Mouse (Mus musculus) heart, adult 2 months (tissue): ENCODE data around the gene Bend3. TPM values are rescaled to one million over a fixed set of nuclear protein-coding genes. Genes with fewer than 3 reads are reported as not detected.

ENCODE experiments used
- DNase-seq, 2 experiments: peaks; one replicate each; pipeline ENCODE4 v3.0.0; 2021
- H3K27ac ChIP-seq: fragments of 200-600 bp; 2 replicates; pipeline ENCODE4 v1.8.1; 2022
- H3K27me3 ChIP-seq: fragments of 200-500 bp; 2 replicates; pipeline ENCODE4 v1.6.1; 2012; ENCODE audit warnings: mild to moderate bottlenecking, low read length, inconsistent platforms, mixed read lengths; ENCODE audit not compliant: control insufficient read depth, insufficient read depth
- H3K36me3 ChIP-seq: fragments of 200-500 bp; 2 replicates; pipeline ENCODE4 v1.6.1; 2012; ENCODE audit warnings: low read length, inconsistent platforms; ENCODE audit not compliant: control insufficient read depth, insufficient read depth
- H3K4me1 ChIP-seq: fragments of 200-500 bp; 2 replicates; pipeline ENCODE4 v1.6.1; 2011; ENCODE audit warnings: low read length; ENCODE audit not compliant: control insufficient read depth, insufficient read depth
- H3K4me3 ChIP-seq: fragments of 200-600 bp; 2 replicates; pipeline ENCODE4 v1.8.1; 2022
- H3K79me2 ChIP-seq: fragments of 200-500 bp; replicated peaks from 2 replicates; pipeline ENCODE4 v1.6.1; 2012; ENCODE audit warnings: mild to moderate bottlenecking, inconsistent platforms, low read length, moderate library complexity, mixed read lengths; ENCODE audit not compliant: control insufficient read depth, insufficient read depth
- H3K9ac ChIP-seq: fragments of 200-500 bp; 2 replicates; pipeline ENCODE4 v1.6.1; 2012; ENCODE audit warnings: low read depth, mild to moderate bottlenecking, control low read depth, inconsistent platforms, low read length, mixed read lengths
- CTCF ChIP-seq: fragments of 200-600 bp; IDR thresholded peaks from 2 replicates; pipeline ENCODE4 v1.8.1; 2022; ENCODE audit warnings: antibody characterized with exemption, mild to moderate bottlenecking, moderate library complexity
- EP300 ChIP-seq: fragments of 200-500 bp; IDR thresholded peaks from 2 replicates; pipeline ENCODE4 v1.6.1; 2011; ENCODE audit warnings: low read depth, low read length, control low read depth; ENCODE audit not compliant: insufficient read depth
- POLR2A ChIP-seq: fragments of 200-500 bp; IDR thresholded peaks from 2 replicates; pipeline ENCODE4 v1.6.1; 2011; ENCODE audit warnings: mild to moderate bottlenecking, low read depth, low read length, control low read depth; ENCODE audit not compliant: insufficient read depth
- WGBS: fragments of 180-500 bp; shearing (Covaris S2); methylation state at CpG from one replicate; pipeline ENCODE4 v1.1.7; 2018; 5-methylcytosine and 5-hydroxymethylcytosine counted together
- intact Hi-C: fragments of 180-260 bp; cut with DNase I; formaldehyde crosslinking; loops from one replicate; pipeline ENCODE4 v1.15.1; 2025
- long read RNA-seq: library from polyadenylated mRNA; stranded (forward); transcript quantifications from one replicate; pipeline ENCODE4 v2.0.0, GENCODE M21; 2021
- polyA plus RNA-seq: library from polyadenylated mRNA; depleted of rRNA; stranded (reverse); fragments of >200 nt; gene quantifications from 2 replicates; pipeline ENCODE4 v1.2.3, GENCODE M21; 2012; rRNA removed
- total RNA-seq, 2 experiments: library from RNA; stranded (reverse); gene quantifications; 2 replicates each; pipeline ENCODE4 v1.2.3; 2021

The Bend3 gene
- total RNA-seq (1 to 10 TPM; 5.2 to 7.4 TPM), polyA plus RNA-seq (2.9 and 4.5 TPM in 2 replicates)
- long read RNA-seq = 0 reads

DNA sequence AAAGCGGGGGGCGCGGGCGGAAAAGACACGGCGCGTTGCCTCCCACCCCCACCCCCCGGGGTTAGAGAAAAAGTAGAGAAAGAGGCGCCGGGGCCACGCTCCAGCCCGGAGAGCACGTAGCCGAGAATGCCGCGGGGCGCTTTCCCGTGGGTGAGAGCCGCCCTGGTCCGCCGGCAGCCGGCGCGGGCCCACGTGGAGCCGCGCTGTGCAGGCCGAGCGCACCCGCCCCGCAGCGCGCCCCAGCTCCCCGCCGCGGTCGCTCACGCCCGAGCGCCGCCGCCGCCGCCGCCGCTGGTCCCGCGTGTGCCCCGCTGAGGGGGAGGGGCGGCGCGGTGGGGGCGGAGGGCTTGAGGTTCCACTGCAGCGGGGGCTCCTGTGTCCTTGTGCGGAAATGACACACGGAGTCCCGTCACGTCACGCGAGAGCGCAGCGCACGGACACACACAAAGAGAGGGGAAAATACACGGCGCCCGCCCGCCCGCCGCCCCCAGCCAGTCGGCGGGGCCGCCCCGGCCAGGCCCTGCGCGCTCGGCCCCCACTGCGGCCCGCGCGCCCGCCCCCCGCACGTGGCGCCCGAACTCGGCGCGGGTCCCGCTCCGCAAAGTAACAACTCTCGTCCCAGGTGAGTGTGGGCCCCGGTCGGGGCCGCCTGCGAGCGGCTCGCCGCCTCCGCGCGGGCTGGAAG lies at the start of gene Bend3:
Gene Bend3 (plus strand): TSS at position 81 of the 685 bp plus-strand sequence.
- intact Hi-C loops = loop anchor here (1.0 to 10.0 kb wide), 2 partner anchors 61 to 254 kb away; partner anchors contain the start of genes 1700021F05Rik and Pdss2

DNA sequence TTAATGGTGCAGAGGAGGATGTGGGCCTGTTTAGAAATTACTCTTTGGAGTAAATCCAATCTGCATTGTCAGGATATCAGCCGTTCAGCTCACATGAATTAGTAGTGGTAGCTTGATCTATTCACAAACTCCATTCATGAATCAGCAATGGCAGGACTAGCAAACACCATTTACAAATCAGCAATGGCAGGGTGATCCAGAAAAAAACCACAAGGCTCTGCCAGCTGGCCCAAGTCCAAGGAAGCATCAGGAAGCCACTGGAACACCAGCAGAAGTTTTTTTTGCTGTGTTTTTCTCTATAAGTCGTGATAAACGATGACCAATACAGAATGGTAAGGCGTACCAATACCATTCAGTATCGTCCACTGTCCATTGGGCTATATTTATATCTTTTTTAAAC lies 48.0 kb upstream of the Bend3 start:
- no peak for DNase-seq
- no peaks in the 10 kb centered on the region for H3K27me3 ChIP-seq
- WGBS = 75% methylated on average over 5 of the region's 5 CpGs
- H3K79me2 ChIP-seq = no peaks in the 10 kb centered on the region
- no peaks in the 10 kb centered on the region for H3K4me1 ChIP-seq
- no peak overlapping the region for H3K4me3 ChIP-seq
- no peak overlapping the region for H3K9ac ChIP-seq
- intact Hi-C loops = no loop called here
- H3K27ac ChIP-seq = no peak overlapping the region
- H3K36me3 ChIP-seq = no peaks in the 10 kb centered on the region
- no peak for TF ChIP-seq EP300
- no peak for TF ChIP-seq POLR2A
- TF ChIP-seq CTCF = no peak

More for the DNA sequence above, at the start of gene Bend3:
- peaks cover 3% of the 10 kb centered on the region for H3K4me1 ChIP-seq
- H3K4me3 ChIP-seq = peak within 1 kb of the TSS; percentile 64
- WGBS = under 1% methylated on average over 97 of the region's 101 CpGs
- TF ChIP-seq POLR2A (no peak), EP300 (no peak), CTCF (no peak)
- H3K27me3 ChIP-seq = no peaks in the 10 kb centered on the region
- H3K9ac ChIP-seq = peak within 1 kb of the TSS; percentile 89
- peak within 1 kb of the TSS; percentile 93 for H3K27ac ChIP-seq
- H3K36me3 ChIP-seq = no peaks in the 10 kb centered on the region
- DNase-seq = peak in 1 of 2 experiments; percentile 71
- H3K79me2 ChIP-seq = no peaks in the 10 kb centered on the region

- no peaks in the 10 kb centered on the region for H3K36me3 ChIP-seq
- no peak overlapping the region for H3K27ac ChIP-seq
- no peaks in the 10 kb centered on the region for H3K27me3 ChIP-seq
- 90% methylated on average over 4 of the region's 4 CpGs for WGBS
- DNase-seq = no peak
- intact Hi-C loops = no loop called here
- TF ChIP-seq POLR2A (no peak), CTCF (no peak), EP300 (no peak)
- no peaks in the 10 kb centered on the region for H3K79me2 ChIP-seq
- no peaks in the 10 kb centered on the region for H3K4me1 ChIP-seq
- no peak overlapping the region for H3K9ac ChIP-seq
- H3K4me3 ChIP-seq = no peak overlapping the region
Measured at GRCm38 (mm10) chr10:43434326-43434725, 44.3 kb upstream of the Bend3 start.

- no peaks in the 10 kb centered on the region for H3K36me3 ChIP-seq
- intact Hi-C loops = no loop called here
- H3K27me3 ChIP-seq = no peaks in the 10 kb centered on the region
- TF ChIP-seq CTCF (peak; percentile 37), POLR2A (no peak), EP300 (no peak)
- no peak overlapping the region for H3K4me3 ChIP-seq
- no peaks in the 10 kb centered on the region; the same call in 1 of the 2 replicates for H3K4me1 ChIP-seq
- no peak overlapping the region for H3K9ac ChIP-seq
- 97% methylated on average over 3 of the region's 3 CpGs for WGBS
- no peak for DNase-seq
- no peak overlapping the region for H3K27ac ChIP-seq
- no peaks in the 10 kb centered on the region for H3K79me2 ChIP-seq
Measured at GRCm38 (mm10) chr10:43435757-43436156, 42.9 kb upstream of the Bend3 start.

- H3K27me3 ChIP-seq = no peaks in the 10 kb centered on the region
- no peak for DNase-seq
- WGBS = 68% methylated on average over 7 of the region's 7 CpGs
- H3K9ac ChIP-seq = no peak overlapping the region
- intact Hi-C loops = no loop called here
- H3K27ac ChIP-seq = no peak overlapping the region
- TF ChIP-seq CTCF (no peak), EP300 (no peak), POLR2A (no peak)
- H3K36me3 ChIP-seq = no peaks in the 10 kb centered on the region
- H3K79me2 ChIP-seq = no peaks in the 10 kb centered on the region
- no peak overlapping the region for H3K4me3 ChIP-seq
- H3K4me1 ChIP-seq = no peaks in the 10 kb centered on the region; the same call in 1 of the 2 replicates
Measured at GRCm38 (mm10) chr10:43439492-43439941, 39.1 kb upstream of the Bend3 start.

DNA sequence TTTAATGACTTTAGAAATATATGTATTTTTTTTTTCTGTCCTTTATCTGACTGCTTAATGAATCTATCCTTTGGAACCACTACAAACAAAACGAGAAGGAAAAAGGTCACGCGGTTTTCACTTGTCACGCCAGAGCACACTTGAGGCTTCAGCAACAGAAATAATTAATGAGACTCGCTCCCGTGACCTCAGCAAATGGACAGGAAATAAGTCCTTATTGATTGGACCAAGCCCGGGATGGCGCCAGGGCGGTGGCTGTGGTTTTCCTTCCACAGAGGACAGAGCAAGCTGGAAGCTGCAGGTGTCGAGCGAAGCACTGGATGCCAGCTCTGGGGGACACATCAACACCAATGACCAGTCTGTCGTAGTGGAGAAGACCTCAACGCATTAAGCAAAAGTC lies 38.6 kb upstream of the Bend3 start:
- intact Hi-C loops = no loop called here
- Histone ChIP-seq H3K36me3 (no peaks in the 10 kb centered on the region), H3K4me1 (no peaks in the 10 kb centered on the region; the same call in 1 of the 2 replicates), H3K4me3 (no peak overlapping the region), H3K27ac (no peak overlapping the region), H3K79me2 (no peaks in the 10 kb centered on the region), H3K9ac (no peak overlapping the region), H3K27me3 (no peaks in the 10 kb centered on the region)
- 68% methylated on average over 13 of the region's 13 CpGs for WGBS
- no peak for DNase-seq
- TF ChIP-seq POLR2A (no peak), EP300 (no peak), CTCF (no peak)
